Mouse (Mus musculus) embryonic fibroblast, embryonic 13.5 days (primary cell): ENCODE results near the gene Mag.

ENCODE experiments used
- CTCF ChIP-seq: IDR thresholded peaks from 2 replicates; pipeline ENCODE4 v1.5.1; 2011; ENCODE audit warnings: mild to moderate bottlenecking, control low read depth, low read length, moderate library complexity, borderline replicate concordance; ENCODE audit not compliant: insufficient read depth
- POLR2A ChIP-seq: IDR thresholded peaks from 2 replicates; pipeline ENCODE4 v1.6.1; 2011; ENCODE audit warnings: low read depth, mild to moderate bottlenecking, control low read depth, low read length, moderate library complexity

GRCm38 (mm10) chr7:30959786-30960349 lies 45.2 kb upstream of the Mag start:
- TF ChIP-seq CTCF = no peak
- TF ChIP-seq POLR2A = 0 out of 2 replicates have a peak, but pooled peaks have one; percentile 38
